Mouse (Mus musculus) heart, embryonic 12.5 days (tissue): Measurements from ENCODE around the gene Abhd17a. TPM values are rescaled to one million over a fixed set of nuclear protein-coding genes. Genes with fewer than 3 reads are reported as not detected.
A peak's percentile ranks its signal among the peaks of the same experiment; 100 is the strongest.

Experiments used
- ATAC-seq: fragments of 200-750 bp; cut with Nextera tagmentation; 2 replicates; pipeline ENCODE4 v1.8.0; 2017; ENCODE audit warnings: moderate TSS enrichment, moderate library complexity; ENCODE audit not compliant: insufficient number of reproducible peaks, low FRiP score
- H3K27ac ChIP-seq: fragments of 300-500 bp; sonication (generic); 2 replicates; pipeline ENCODE4 v1.5.1; 2016; ENCODE audit warnings: mild to moderate bottlenecking, moderate library complexity; ENCODE audit not compliant: poor library complexity, severe bottlenecking
- H3K27me3 ChIP-seq: fragments of 300-500 bp; sonication (generic); replicated peaks from 2 replicates; pipeline ENCODE4 v1.6.1; 2016; ENCODE audit warnings: mild to moderate bottlenecking, moderate library complexity
- H3K36me3 ChIP-seq: fragments of 300-500 bp; sonication (generic); 2 replicates; pipeline ENCODE4 v1.6.1; 2016; ENCODE audit warnings: mild to moderate bottlenecking, moderate library complexity
- H3K4me1 ChIP-seq: fragments of 300-500 bp; sonication (generic); replicated peaks from 2 replicates; pipeline ENCODE4 v1.6.1; 2016; ENCODE audit warnings: mild to moderate bottlenecking
- H3K4me2 ChIP-seq: fragments of 300-500 bp; sonication (generic); 2 replicates; pipeline ENCODE4 v1.6.1; 2016; ENCODE audit warnings: mild to moderate bottlenecking, moderate library complexity
- H3K4me3 ChIP-seq: fragments of 300-500 bp; sonication (generic); 2 replicates; pipeline ENCODE4 v1.5.1; 2016; ENCODE audit warnings: mild to moderate bottlenecking
- H3K9ac ChIP-seq: fragments of 300-500 bp; sonication (generic); 2 replicates; pipeline ENCODE4 v1.6.1; 2016; ENCODE audit warnings: mild to moderate bottlenecking, moderate library complexity
- H3K9me3 ChIP-seq: fragments of 300-500 bp; sonication (generic); replicated peaks from 2 replicates; pipeline ENCODE4 v1.6.1; 2016; ENCODE audit warnings: mild to moderate bottlenecking, moderate library complexity
- WGBS: fragments of 180-500 bp; shearing (Covaris S2); methylation state at CpG from one replicate; pipeline ENCODE4 v1.1.7; 2016; 5-methylcytosine and 5-hydroxymethylcytosine counted together
- microRNA-seq: library from miRNA; unstranded; fragments of <30 nt; microRNA quantifications from one replicate; pipeline ENCODE4, GENCODE M21; 2017
- polyA plus RNA-seq: library from polyadenylated mRNA; unstranded; fragments of >200 nt; fragmentation: Nextera tagmentation; extraction: Ambion mirVana; gene quantifications from 2 replicates; pipeline ENCODE4 v1.2.1, GENCODE M21; 2016

Abhd17a gene
- polyA plus RNA-seq, 1 experiment from 2014 or later, result 99.4 TPM

DNA sequence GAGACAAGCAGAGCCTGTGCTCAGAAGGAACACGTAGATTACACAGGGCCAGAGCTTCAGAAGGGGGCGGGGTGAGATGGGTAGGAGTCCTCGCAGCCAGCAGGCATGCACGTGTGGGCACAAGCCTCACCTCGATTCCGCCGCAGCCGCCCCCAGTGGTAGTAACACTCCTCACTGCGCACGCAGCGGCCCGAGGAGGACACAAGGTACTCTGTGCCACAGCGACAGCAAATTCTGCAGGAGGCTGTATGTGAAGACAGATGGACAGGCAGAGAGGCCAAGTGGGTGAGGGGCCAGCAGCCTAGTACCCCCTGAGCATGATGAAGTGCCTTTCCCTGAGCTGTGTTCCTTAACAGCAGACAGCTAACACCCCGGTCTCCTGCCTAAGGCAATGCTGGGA, 46.3 kb downstream of the Abhd17a start:
- Histone ChIP-seq H3K36me3 (peaks cover 80% of the 10 kb centered on the region), H3K9ac (no peak overlapping the region), H3K4me1 (peaks cover 23% of the 10 kb centered on the region), H3K27me3 (no peaks in the 10 kb centered on the region), H3K9me3 (no peaks in the 10 kb centered on the region), H3K4me3 (no peak overlapping the region), H3K4me2 (no peak overlapping the region), H3K27ac (no peak overlapping the region)
- ATAC-seq, result no peak
- whole genome bisulfite sequencing, result 92% methylated on average over 14 of the region's 14 CpGs

- H3K9me3 ChIP-seq, result no peaks in the 10 kb centered on the region
- H3K4me1 ChIP-seq, result peaks cover 28% of the 10 kb centered on the region
- no peak overlapping the region for H3K4me3 ChIP-seq
- no peak overlapping the region for H3K9ac ChIP-seq
- H3K27me3 ChIP-seq, result peaks cover 33% of the 10 kb centered on the region
- WGBS, result 18% methylated on average over 5 of the region's 5 CpGs
- peak; percentile 30 for ATAC-seq
- H3K36me3 ChIP-seq, result peaks cover 36% of the 10 kb centered on the region
- no peak overlapping the region for H3K27ac ChIP-seq
- no peak overlapping the region for H3K4me2 ChIP-seq
These were observed 50.6 kb downstream of the Abhd17a start for GRCm38 (mm10) chr10:80539493-80539892.

DNA sequence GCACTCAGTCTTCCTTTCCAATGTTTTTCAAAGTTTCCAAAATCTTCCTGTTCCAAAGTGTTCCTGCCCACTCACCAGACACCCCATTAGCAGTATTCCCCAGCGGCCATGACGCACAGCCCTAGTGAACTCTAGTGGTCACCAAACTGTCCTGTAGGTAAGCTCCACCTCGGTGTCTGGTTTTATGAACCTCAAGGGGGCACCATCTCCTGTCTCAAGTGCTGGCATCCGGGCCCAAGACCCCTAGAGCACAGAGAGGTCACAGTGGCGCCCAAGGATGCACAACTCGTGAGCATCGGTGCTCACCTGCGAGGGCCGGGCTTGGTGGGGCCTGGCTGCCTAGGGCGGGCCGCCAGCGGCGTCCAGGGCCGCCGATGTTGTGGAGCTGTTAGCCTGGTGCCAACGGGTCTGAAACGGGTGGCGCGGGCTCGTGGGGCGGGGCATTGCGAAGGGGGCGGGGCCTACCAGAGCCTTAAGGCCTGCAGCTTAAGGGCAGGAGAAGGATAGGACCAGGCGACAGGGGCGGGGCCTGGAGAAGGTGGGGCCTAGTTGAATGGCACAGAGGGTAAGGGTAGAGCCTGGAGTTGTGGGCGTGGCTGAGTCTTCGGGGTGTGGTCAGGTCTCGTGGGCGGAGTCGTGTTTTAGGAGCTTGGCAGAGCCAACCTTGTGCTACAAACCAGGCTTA, 51.3 kb downstream of the Abhd17a start, which contains the start of gene Atp8b3:
Gene Atp8b3 (minus strand): TSS at position 415 of the 685 bp plus-strand sequence.
- peaks cover 33% of the 10 kb centered on the region for H3K4me1 ChIP-seq
- H3K4me3 ChIP-seq, result peak within 1 kb of the TSS; percentile 24
- WGBS, result 2% methylated on average over 30 of the region's 30 CpGs
- H3K9ac ChIP-seq, result no peak within 1 kb of the TSS
- peaks cover 33% of the 10 kb centered on the region for H3K27me3 ChIP-seq
- H3K27ac ChIP-seq, result no peak within 1 kb of the TSS
- peak within 1 kb of the TSS; percentile 47 for H3K4me2 ChIP-seq
- H3K36me3 ChIP-seq, result peaks cover 30% of the 10 kb centered on the region
- no peaks in the 10 kb centered on the region for H3K9me3 ChIP-seq
- ATAC-seq, result peak; percentile 88

DNA sequence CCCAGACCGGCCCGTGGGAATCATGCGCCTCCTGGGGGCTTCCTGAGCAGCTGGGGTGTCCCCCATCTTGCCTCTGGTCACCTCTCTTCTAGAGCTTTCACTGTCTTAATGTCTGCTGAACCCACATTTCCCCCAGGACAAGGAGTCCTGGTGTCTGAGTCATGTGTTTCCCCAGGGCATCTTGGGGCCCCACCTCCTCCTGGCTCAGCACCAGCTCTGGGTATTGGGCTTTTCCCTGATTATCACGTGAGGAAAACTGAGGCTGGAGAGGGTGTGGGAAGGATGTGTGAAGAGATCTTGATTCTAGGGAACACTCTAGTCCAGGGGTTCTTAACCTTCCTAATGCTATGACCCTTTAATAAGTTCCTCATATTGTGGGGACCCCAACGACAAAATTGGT, 52.0 kb downstream of the Abhd17a start:
- no peak for ATAC-seq
- Histone ChIP-seq H3K27ac (no peak overlapping the region), H3K27me3 (peaks cover 33% of the 10 kb centered on the region), H3K36me3 (peaks cover 23% of the 10 kb centered on the region), H3K4me3 (no peak overlapping the region), H3K9me3 (no peaks in the 10 kb centered on the region), H3K4me1 (peaks cover 36% of the 10 kb centered on the region), H3K4me2 (no peak overlapping the region), H3K9ac (no peak overlapping the region)
- WGBS, result 55% methylated on average over 5 of the region's 5 CpGs

- H3K4me1 ChIP-seq, result peaks cover 31% of the 10 kb centered on the region
- no peaks in the 10 kb centered on the region for H3K9me3 ChIP-seq
- no peak overlapping the region for H3K9ac ChIP-seq
- no peak for ATAC-seq
- no peak overlapping the region for H3K27ac ChIP-seq
- H3K4me3 ChIP-seq, result no peak overlapping the region
- peaks cover 38% of the 10 kb centered on the region for H3K27me3 ChIP-seq
- 10% methylated on average over 13 of the region's 13 CpGs for WGBS
- peak overlapping the region; percentile 48 for H3K4me2 ChIP-seq
- H3K36me3 ChIP-seq, result no peaks in the 10 kb centered on the region
These were observed 54.4 kb downstream of the Abhd17a start for GRCm38 (mm10) chr10:80535711-80536110.

DNA sequence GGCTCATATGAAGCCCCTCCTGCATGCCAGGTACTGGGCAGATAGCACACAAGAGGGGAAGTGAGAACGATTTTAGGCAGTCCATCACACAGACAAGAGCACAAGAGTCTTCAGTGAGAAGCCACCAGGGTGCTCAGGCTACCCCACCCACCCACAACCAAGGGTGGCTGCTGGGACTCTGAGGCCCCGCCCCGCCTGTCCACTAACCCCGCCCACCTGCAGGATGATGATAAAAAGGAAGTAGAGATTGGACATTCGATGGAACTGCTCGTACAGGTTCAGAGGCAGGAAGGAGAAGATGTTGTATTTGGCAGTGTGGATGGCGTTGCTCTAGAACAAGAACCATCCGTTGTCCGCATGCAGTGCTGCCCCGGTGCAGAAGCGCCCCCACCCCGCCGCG, 55.1 kb downstream of the Abhd17a start:
- Histone ChIP-seq H3K4me2 (peak overlapping the region; percentile 48), H3K4me3 (0 out of 2 replicates have a peak overlapping the region, but pooled peaks have one; percentile 9), H3K9ac (no peak overlapping the region)

DNA sequence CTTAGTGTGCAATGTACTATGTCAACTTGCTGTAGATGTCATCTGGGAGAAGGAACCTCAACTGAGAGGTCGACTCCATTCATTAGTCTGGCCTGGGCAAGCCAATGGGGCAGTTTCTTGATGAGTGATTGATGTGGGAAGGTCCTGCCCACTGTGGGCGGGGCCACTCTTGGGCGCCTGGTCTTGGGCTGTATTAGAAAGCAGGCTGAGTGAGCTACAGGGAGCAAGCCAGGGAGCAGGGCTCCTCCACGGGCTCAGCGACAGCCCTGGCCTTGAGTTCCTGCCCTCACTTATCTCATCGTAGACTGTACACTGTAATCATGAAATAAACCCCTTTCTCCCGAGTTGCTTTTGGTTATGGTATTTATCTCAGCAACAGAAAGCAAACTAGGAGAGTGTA, 56.4 kb downstream of the Abhd17a start:
- peaks cover 45% of the 10 kb centered on the region for H3K27me3 ChIP-seq
- ATAC-seq, result no peak
- peaks cover 18% of the 10 kb centered on the region for H3K4me1 ChIP-seq
- H3K9ac ChIP-seq, result no peak overlapping the region
- 10% methylated on average over 7 of the region's 7 CpGs for WGBS
- no peaks in the 10 kb centered on the region for H3K36me3 ChIP-seq
- H3K27ac ChIP-seq, result no peak overlapping the region
- no peak overlapping the region for H3K4me3 ChIP-seq
- no peaks in the 10 kb centered on the region for H3K9me3 ChIP-seq
- no peak overlapping the region for H3K4me2 ChIP-seq

More for the DNA sequence above, 55.1 kb downstream of the Abhd17a start:
- 9% methylated on average over 14 of the region's 14 CpGs for WGBS
- Histone ChIP-seq H3K4me1 (peaks cover 28% of the 10 kb centered on the region), H3K27ac (no peak overlapping the region), H3K9me3 (no peaks in the 10 kb centered on the region), H3K27me3 (peaks cover 39% of the 10 kb centered on the region), H3K36me3 (no peaks in the 10 kb centered on the region)
- ATAC-seq, result no peak

Small RNAs within 50 kb of the gene (microRNA-seq; reads per million reads assigned to microRNA genes)
- not detected for gene Mir6912

Other genes starting within 250 kb of the Abhd17a start
- gene Adamtsl5, start 241.9 kb downstream of the Abhd17a start, polyA plus RNA-seq, result 5.3 and 6.7 TPM in 2 replicates
- gene Plk5, start 233.9 kb downstream of the Abhd17a start, polyA plus RNA-seq, result not detected in 2 replicates
- gene Mex3d, start 202.7 kb downstream of the Abhd17a start, polyA plus RNA-seq, result 6.1 and 6.2 TPM in 2 replicates
- 176 and 181 TPM in 2 replicates for gene Mbd3, start 190.8 kb downstream of the Abhd17a start, polyA plus RNA-seq
- 951 and 1,026 TPM in 2 replicates for gene Uqcr11, start 183.5 kb downstream of the Abhd17a start, polyA plus RNA-seq
- gene Tcf3, start 156.7 kb downstream of the Abhd17a start, polyA plus RNA-seq, result 85.8 and 89.4 TPM in 2 replicates
- not detected in 2 replicates for gene Onecut3, start 95.5 kb downstream of the Abhd17a start, polyA plus RNA-seq
- gene Atp8b3, start 51.2 kb downstream of the Abhd17a start, polyA plus RNA-seq, result 0.05 and 0.17 TPM in 2 replicates
- 21.5 and 22.2 TPM in 2 replicates for gene Rexo1, start 28.8 kb downstream of the Abhd17a start, polyA plus RNA-seq
- gene Klf16, start 13.0 kb downstream of the Abhd17a start, polyA plus RNA-seq, result 7.9 and 8.5 TPM in 2 replicates
- 67.4 and 70.0 TPM in 2 replicates for gene Scamp4, start 12.5 kb upstream of the Abhd17a start, polyA plus RNA-seq
- 3.5 and 4.1 TPM in 2 replicates for gene Adat3, start 12.5 kb upstream of the Abhd17a start, polyA plus RNA-seq
- gene Gm49322, start 15.7 kb upstream of the Abhd17a start, polyA plus RNA-seq, result 2.4 and 2.6 TPM in 2 replicates
- gene Csnk1g2, start 32.5 kb upstream of the Abhd17a start, polyA plus RNA-seq, result 131 and 136 TPM in 2 replicates
- gene Btbd2, start 66.7 kb upstream of the Abhd17a start, polyA plus RNA-seq, result 64.9 and 65.7 TPM in 2 replicates
- gene Mknk2, start 87.8 kb upstream of the Abhd17a start, polyA plus RNA-seq, result 99.6 and 102 TPM in 2 replicates
- gene Mob3a, start 111.6 kb upstream of the Abhd17a start, polyA plus RNA-seq, result 34.8 and 38.1 TPM in 2 replicates
- 13.2 and 18.4 TPM in 2 replicates for gene Izumo4, start 111.8 kb upstream of the Abhd17a start, polyA plus RNA-seq
- 56.5 and 58.9 TPM in 2 replicates for gene Ap3d1, start 151.9 kb upstream of the Abhd17a start, polyA plus RNA-seq
- 25.7 and 30.9 TPM in 2 replicates for gene Dot1l, start 164.9 kb upstream of the Abhd17a start, polyA plus RNA-seq
- 51.2 and 58.3 TPM in 2 replicates for gene Sf3a2, start 207.9 kb upstream of the Abhd17a start, polyA plus RNA-seq
- 82.4 and 83.2 TPM in 2 replicates for gene Plekhj1, start 208.3 kb upstream of the Abhd17a start, polyA plus RNA-seq
- gene Amh, start 214.9 kb upstream of the Abhd17a start, polyA plus RNA-seq, result 0.14 and 0.23 TPM in 2 replicates
- 6.1 and 6.7 TPM in 2 replicates for gene Jsrp1, start 223.2 kb upstream of the Abhd17a start, polyA plus RNA-seq
- gene Oaz1, start 236.3 kb upstream of the Abhd17a start, polyA plus RNA-seq, result 1,577 and 1,597 TPM in 2 replicates